Mouse (Mus musculus): ENCODE measurements around the gene Pnkd. TPM values are rescaled to one million over a fixed set of nuclear protein-coding genes. Genes with fewer than 3 reads are reported as not detected.

The Pnkd gene
- total and polyA plus RNA-seq, 3 experiments, result 52.5 to 64.2 TPM; not detected in 1

- H3K27ac ChIP-seq (ENCODE audit: control insufficient read depth, low read depth, low read length), result peak overlapping the region; percentile 36; the same call in 1 of the 2 replicates
- H3K79me2 ChIP-seq (ENCODE audit: control insufficient read depth, insufficient read depth, low read length, poor library complexity), result peaks cover 20% of the 10 kb centered on the region
- no peak for DNase-seq (ENCODE audit: low read depth, low spot score)
- peaks cover 17% of the 10 kb centered on the region in 2 experiments for H3K4me1 ChIP-seq (ENCODE audit: control insufficient read depth in 1 of 2, insufficient read depth in 2 of 2, low read length in 2 of 2)
- H3K36me3 ChIP-seq (ENCODE audit: control insufficient read depth in 1 of 2, insufficient read depth in 2 of 2, low read length in 2 of 2), result peaks cover 30 to 36% of the 10 kb centered on the region in 2 experiments
- H3K27me3 ChIP-seq (ENCODE audit: control insufficient read depth in 1 of 2, insufficient read depth in 2 of 2, low read length in 2 of 2), result no peaks in the 10 kb centered on the region
- H3K9ac ChIP-seq (ENCODE audit: control insufficient read depth, low read depth, low read length, poor library complexity, severe bottlenecking), result no peak overlapping the region
- no peaks in the 10 kb centered on the region for H3K9me3 ChIP-seq (replicated peaks; ENCODE audit: insufficient read depth, low read length)
- no peak for TF ChIP-seq ETS1 (IDR thresholded peaks at IDR 0.05; ENCODE audit: low read depth, low read length)
- TF ChIP-seq GABPA (IDR thresholded peaks at IDR 0.05; ENCODE audit: low read depth, low read length), result no peak
- no peak overlapping the region for H3K4me3 ChIP-seq (ENCODE audit: control insufficient read depth in 1 of 2, insufficient read depth in 1 of 2, low read depth in 2 of 2, low read length in 2 of 2)
Measured at GRCm38 (mm10) chr1:74249331-74249980, 35.3 kb upstream of the Pnkd start.

GRCm38 (mm10) chr1:74250096-74250495 lies 34.6 kb upstream of the Pnkd start:
- H3K27ac ChIP-seq (ENCODE audit: control insufficient read depth, low read depth, low read length), result no peak overlapping the region
- TF ChIP-seq ETS1 (IDR thresholded peaks at IDR 0.05; ENCODE audit: low read depth, low read length) (no peak), MXI1 (IDR thresholded peaks at IDR 0.05; ENCODE audit: low read depth, low read length) (no peak), USF1 (IDR thresholded peaks at IDR 0.05; ENCODE audit: low read depth, low read length) (no peak), HCFC1 (IDR thresholded peaks at IDR 0.05; ENCODE audit: low read depth, low read length) (no peak), SIN3A (IDR thresholded peaks at IDR 0.05; ENCODE audit: low read length) (no peak), MYC (IDR thresholded peaks at IDR 0.05; ENCODE audit: low read depth, low read length) (no peak), CHD2 (IDR thresholded peaks at IDR 0.05; ENCODE audit: low read length) (no peak), ZMIZ1 (IDR thresholded peaks at IDR 0.05; ENCODE audit: low read depth, low read length) (no peak)
- no peak for DNase-seq (ENCODE audit: low read depth, low spot score)
- no peaks in the 10 kb centered on the region for H3K27me3 ChIP-seq (ENCODE audit: control insufficient read depth in 1 of 2, insufficient read depth in 2 of 2, low read length in 2 of 2)
- no peaks in the 10 kb centered on the region for H3K9me3 ChIP-seq (replicated peaks; ENCODE audit: insufficient read depth, low read length)
- peaks cover 17% of the 10 kb centered on the region in 2 experiments for H3K4me1 ChIP-seq (ENCODE audit: control insufficient read depth in 1 of 2, insufficient read depth in 2 of 2, low read length in 2 of 2)
- H3K36me3 ChIP-seq (ENCODE audit: control insufficient read depth in 1 of 2, insufficient read depth in 2 of 2, low read length in 2 of 2), result peaks cover 31 to 36% of the 10 kb centered on the region in 2 experiments
- H3K4me3 ChIP-seq (ENCODE audit: control insufficient read depth in 1 of 2, insufficient read depth in 1 of 2, low read depth in 2 of 2, low read length in 2 of 2), result no peak overlapping the region
- H3K79me2 ChIP-seq (ENCODE audit: control insufficient read depth, insufficient read depth, low read length, poor library complexity), result peaks cover 14% of the 10 kb centered on the region
- no peak overlapping the region for H3K9ac ChIP-seq (ENCODE audit: control insufficient read depth, low read depth, low read length, poor library complexity, severe bottlenecking)

GRCm38 (mm10) chr1:74255704-74256345 lies 28.9 kb upstream of the Pnkd start:
- no peak overlapping the region for H3K27ac ChIP-seq (ENCODE audit: control insufficient read depth, low read depth, low read length)
- no peaks in the 10 kb centered on the region for H3K27me3 ChIP-seq (ENCODE audit: control insufficient read depth in 1 of 2, insufficient read depth in 2 of 2, low read length in 2 of 2)
- H3K4me1 ChIP-seq (ENCODE audit: control insufficient read depth in 1 of 2, insufficient read depth in 2 of 2, low read length in 2 of 2), result no peaks in the 10 kb centered on the region
- H3K9me3 ChIP-seq (replicated peaks; ENCODE audit: insufficient read depth, low read length), result no peaks in the 10 kb centered on the region
- peaks cover 0 to 48% of the 10 kb centered on the region in 2 experiments; a peak in 2 of 4 replicates for H3K36me3 ChIP-seq (ENCODE audit: control insufficient read depth in 1 of 2, insufficient read depth in 2 of 2, low read length in 2 of 2)
- no peak for TF ChIP-seq CHD2 (IDR thresholded peaks at IDR 0.05; ENCODE audit: low read length)
- TF ChIP-seq TBP (IDR thresholded peaks at IDR 0.05; ENCODE audit: low read depth, low read length), result no peak
- no peak for TF ChIP-seq ZC3H11A (IDR thresholded peaks at IDR 0.05; ENCODE audit: low read depth, low read length)
- TF ChIP-seq POLR2A (IDR thresholded peaks at IDR 0.05; ENCODE audit: control insufficient read depth in 1 of 2, insufficient read depth in 1 of 2, low read depth in 1 of 2, low read length in 2 of 2, poor library complexity in 1 of 2), result 0 out of 4 replicates have a peak, but pooled peaks of 1 of the 2 experiments have one; percentile 12
- H3K9ac ChIP-seq (ENCODE audit: control insufficient read depth, low read depth, low read length, poor library complexity, severe bottlenecking), result no peak overlapping the region
- no peaks in the 10 kb centered on the region for H3K79me2 ChIP-seq (ENCODE audit: control insufficient read depth, insufficient read depth, low read length, poor library complexity)
- DNase-seq (ENCODE audit: low read depth, low spot score), result no peak
- H3K4me3 ChIP-seq (ENCODE audit: control insufficient read depth in 1 of 2, insufficient read depth in 1 of 2, low read depth in 2 of 2, low read length in 2 of 2), result no peak overlapping the region

Measured in MEL (cell line).